Mouse (Mus musculus): ENCODE measurements around the gene Gsk3b.

DNA sequence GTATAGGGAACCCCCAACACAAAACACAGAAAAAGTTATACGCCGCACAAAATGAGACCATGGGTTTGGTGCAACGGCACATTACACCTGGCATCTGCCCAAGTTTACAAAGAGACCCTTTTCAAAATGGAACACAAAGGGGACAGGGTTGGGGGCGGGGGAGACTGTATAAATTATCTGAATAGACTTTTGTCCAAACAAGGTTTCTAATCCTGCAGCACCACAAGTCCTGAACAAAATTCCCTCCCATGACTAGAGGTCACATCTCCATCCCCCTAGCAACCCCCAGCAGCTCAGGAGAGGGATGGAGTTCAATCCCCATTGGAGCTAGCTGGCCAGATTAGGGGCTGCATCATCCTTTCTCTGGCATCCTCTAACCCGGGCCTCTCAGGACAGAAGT is 183.7 kb downstream of the Gsk3b start:
- no peak for TF ChIP-seq CTCF (IDR thresholded peaks at IDR 0.05; ENCODE audit: low read depth, low read length)
- TF ChIP-seq POLR2A (IDR thresholded peaks at IDR 0.05; ENCODE audit: extremely low read depth, insufficient read depth, low read length), result no peak

All from liver, adult 2 months (tissue).